Mouse (Mus musculus) limb, embryonic 14.5 days (tissue): ENCODE results near the gene Brd7. TPM values are rescaled to one million over a fixed set of nuclear protein-coding genes. Genes with fewer than 3 reads are reported as not detected.
A peak's percentile ranks its signal among the peaks of the same experiment; 100 is the strongest.

Experiments
- ATAC-seq: fragments of 200-750 bp; cut with Nextera tagmentation; 2 replicates; pipeline ENCODE4 v1.8.0; 2017; ENCODE audit warnings: low read depth, moderate number of reproducible peaks, moderate TSS enrichment; ENCODE audit not compliant: low FRiP score
- DNase-seq: peaks from one replicate; pipeline ENCODE4 v3.0.0-alpha.2; 2015; ENCODE audit warnings: low spot score
- H3K27ac ChIP-seq: fragments of 300-500 bp; sonication (generic); replicated peaks from 2 replicates; pipeline ENCODE4 v1.5.1; 2014; ENCODE audit warnings: low read depth, mild to moderate bottlenecking, low read length, moderate library complexity, mixed read lengths
- H3K27me3 ChIP-seq: fragments of 300-500 bp; sonication (generic); 2 replicates; pipeline ENCODE4 v1.6.1; 2014; ENCODE audit warnings: low read length, mixed read lengths; ENCODE audit not compliant: control insufficient read depth, insufficient read depth
- H3K36me3 ChIP-seq: fragments of 300-500 bp; sonication (generic); 2 replicates; pipeline ENCODE4 v1.6.1; 2014; ENCODE audit warnings: mild to moderate bottlenecking, low read length, moderate library complexity, mixed read lengths; ENCODE audit not compliant: control insufficient read depth, insufficient read depth
- H3K4me1 ChIP-seq: fragments of 300-500 bp; sonication (generic); 2 replicates; pipeline ENCODE4 v1.6.1; 2014; ENCODE audit warnings: antibody characterized with exemption, low read length, mixed read lengths; ENCODE audit not compliant: control insufficient read depth, insufficient read depth
- H3K4me2 ChIP-seq: fragments of 300-500 bp; sonication (generic); replicated peaks from 2 replicates; pipeline ENCODE4 v1.6.1; 2014; ENCODE audit warnings: low read depth, mild to moderate bottlenecking, low read length, moderate library complexity; ENCODE audit not compliant: severe bottlenecking
- H3K4me3 ChIP-seq: fragments of 300-500 bp; sonication (generic); replicated peaks from 2 replicates; pipeline ENCODE4 v1.5.1; 2014; ENCODE audit warnings: low read length
- H3K9ac ChIP-seq: fragments of 300-500 bp; sonication (generic); 2 replicates; pipeline ENCODE4 v1.6.1; 2014; ENCODE audit warnings: mild to moderate bottlenecking, low read depth, low read length, moderate library complexity; ENCODE audit not compliant: severe bottlenecking
- H3K9me3 ChIP-seq: fragments of 300-500 bp; sonication (generic); 2 replicates; pipeline ENCODE4 v1.6.1; 2016; ENCODE audit warnings: low read length; ENCODE audit not compliant: control insufficient read depth
- POLR2A ChIP-seq: fragments of 200-500 bp; IDR thresholded peaks from 2 replicates; pipeline ENCODE4 v1.8.0; 2012; ENCODE audit warnings: inconsistent platforms, mild to moderate bottlenecking, moderate library complexity, borderline replicate concordance; ENCODE audit not compliant: insufficient read depth, insufficient read length; ENCODE audit errors: extremely low read depth
- WGBS: fragments of 180-500 bp; shearing (Covaris S2); extraction: QIAGEN DNeasy Blood & Tissue Kit; methylation state at CpG from one replicate; pipeline ENCODE4 v1.1.7; 2014; 5-methylcytosine and 5-hydroxymethylcytosine counted together
- polyA plus RNA-seq, 2 experiments: library from polyadenylated mRNA; depleted of rRNA in 1 of 2; stranded (reverse) in 1 of 2; unstranded in 1 of 2; fragments of >200 nt; fragmentation: Nextera tagmentation in 1 of 2; extraction: Ambion mirVana in 1 of 2; gene quantifications; 2 replicates each; pipeline versions ENCODE4 v1.2.1 to v1.2.3; 2012 to 2014

Brd7 gene
- polyA plus RNA-seq, 2 experiments = 73.6 to 77.7 TPM

GRCm38 (mm10) chr8:88289901-88290300 is 72.1 kb downstream of the Brd7 start:
- Histone ChIP-seq H3K27me3 (no peaks in the 10 kb centered on the region), H3K27ac (no peak overlapping the region), H3K4me1 (peaks cover 15% of the 10 kb centered on the region), H3K9ac (no peak overlapping the region), H3K4me2 (no peak overlapping the region), H3K4me3 (no peak overlapping the region), H3K36me3 (no peaks in the 10 kb centered on the region), H3K9me3 (no peaks in the 10 kb centered on the region)
- no peak for TF ChIP-seq POLR2A
- ATAC-seq (no peak), DNase-seq (no peak)
- 74% methylated on average over 1 of the region's 1 CpGs for WGBS

DNA sequence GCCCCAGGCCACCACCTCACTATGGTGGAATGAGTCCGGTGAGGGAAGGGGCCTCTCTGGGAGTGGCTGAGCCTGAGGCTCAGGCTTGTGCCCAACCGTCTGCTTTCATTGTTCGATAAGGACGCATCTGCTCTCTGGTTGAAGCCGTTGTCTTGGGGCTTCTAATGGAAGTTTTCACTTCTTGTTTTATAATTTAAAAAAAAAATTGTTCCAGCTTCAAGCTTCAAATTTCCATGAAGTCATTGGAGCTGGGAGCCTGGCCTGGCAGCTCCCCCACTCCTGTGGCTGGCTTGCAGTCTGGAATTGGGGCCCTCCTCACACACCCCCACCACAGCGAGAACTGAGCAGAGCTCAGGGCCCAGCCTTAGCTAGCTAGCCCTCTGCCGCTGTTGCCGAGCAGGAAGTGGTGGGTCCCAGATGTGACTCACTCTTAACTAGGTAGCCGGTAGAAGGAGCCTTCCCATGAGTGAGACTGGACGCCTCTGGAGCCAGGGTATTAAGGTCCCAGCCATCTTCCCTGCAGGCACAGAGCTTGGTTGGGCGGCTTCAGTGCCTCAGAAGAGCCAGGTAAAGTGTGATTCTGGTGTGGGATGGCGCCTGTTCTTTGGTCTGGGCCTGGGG is 73.3 kb downstream of the Brd7 start:
- Histone ChIP-seq H3K4me1 (peaks cover 22% of the 10 kb centered on the region), H3K27ac (peak overlapping the region; percentile 89), H3K4me3 (no peak overlapping the region), H3K27me3 (no peaks in the 10 kb centered on the region), H3K36me3 (no peaks in the 10 kb centered on the region), H3K4me2 (peak overlapping the region; percentile 31), H3K9ac (peak overlapping the region; percentile 40), H3K9me3 (no peaks in the 10 kb centered on the region)
- TF ChIP-seq POLR2A = no peak
- 44% methylated on average over 12 of the region's 12 CpGs for WGBS
- DNase-seq (peak; percentile 64), ATAC-seq (peak; percentile 83)

DNA sequence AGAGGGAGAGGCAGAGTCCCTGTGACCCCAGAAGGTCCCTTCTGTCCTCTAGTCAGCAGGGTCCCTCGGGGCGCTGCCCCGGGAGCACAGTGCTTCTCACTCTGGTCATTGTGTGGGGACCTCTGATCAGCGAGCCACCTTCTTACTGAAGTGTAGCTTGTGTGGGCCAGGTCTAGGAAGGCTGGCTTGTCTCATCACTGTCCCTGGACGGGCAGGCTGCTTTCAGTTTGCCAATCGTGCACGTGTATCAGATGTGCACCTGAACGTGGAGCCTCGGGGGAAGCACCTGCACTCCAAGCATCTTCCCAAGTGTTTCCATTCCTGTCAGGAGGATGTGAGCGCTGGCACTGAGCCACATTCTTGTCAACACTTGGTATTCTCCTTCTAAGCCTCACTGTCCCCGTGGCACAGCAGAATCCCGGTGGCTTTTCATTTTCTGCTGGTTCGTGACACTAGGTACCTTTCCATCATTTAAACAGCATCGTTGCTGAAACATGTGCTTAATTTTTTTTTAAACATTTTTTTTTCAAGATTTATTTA is 75.5 kb downstream of the Brd7 start:
- no peak for ATAC-seq

GRCm38 (mm10) chr8:88285469-88286356 is 76.3 kb downstream of the Brd7 start:
- DNase-seq = no peak
- Histone ChIP-seq H3K9ac (no peak overlapping the region), H3K4me3 (no peak overlapping the region), H3K9me3 (no peaks in the 10 kb centered on the region), H3K4me1 (peaks cover 28% of the 10 kb centered on the region), H3K4me2 (no peak overlapping the region), H3K36me3 (no peaks in the 10 kb centered on the region), H3K27ac (no peak overlapping the region), H3K27me3 (no peaks in the 10 kb centered on the region)
- no peak for ATAC-seq
- WGBS = 80% methylated on average over 8 of the region's 8 CpGs
- TF ChIP-seq POLR2A = no peak

More for the DNA sequence above, 75.5 kb downstream of the Brd7 start:
- Histone ChIP-seq H3K27me3 (no peaks in the 10 kb centered on the region), H3K4me3 (no peak overlapping the region), H3K36me3 (no peaks in the 10 kb centered on the region), H3K4me2 (no peak overlapping the region), H3K9ac (no peak overlapping the region), H3K27ac (no peak overlapping the region), H3K4me1 (peaks cover 28% of the 10 kb centered on the region), H3K9me3 (no peaks in the 10 kb centered on the region)
- peak; percentile 49 for DNase-seq
- no peak for TF ChIP-seq POLR2A
- WGBS = 75% methylated on average over 14 of the region's 14 CpGs

DNA sequence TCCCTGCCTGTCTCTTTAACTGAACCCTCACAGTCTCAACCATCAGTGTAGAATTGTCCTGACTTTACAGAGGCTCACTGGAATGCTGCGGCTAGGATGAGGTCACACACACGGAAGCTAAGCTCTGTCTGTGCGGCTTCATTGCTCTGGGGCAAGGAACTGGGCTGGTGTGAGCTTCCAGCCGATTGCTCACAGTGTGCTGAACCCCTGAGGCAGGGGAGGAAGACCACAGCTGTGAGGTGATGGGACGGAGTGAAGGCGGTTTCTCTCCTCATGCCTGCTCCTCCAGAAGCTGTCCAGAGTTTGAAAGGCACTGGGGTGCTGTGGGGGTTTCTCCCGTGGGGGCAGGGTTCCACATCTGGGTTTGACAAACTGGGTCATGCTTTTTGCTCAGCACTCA is 77.3 kb downstream of the Brd7 start:
- no peak for DNase-seq
- Histone ChIP-seq H3K9ac (no peak overlapping the region), H3K9me3 (no peaks in the 10 kb centered on the region), H3K36me3 (no peaks in the 10 kb centered on the region), H3K4me1 (peaks cover 28% of the 10 kb centered on the region), H3K4me3 (no peak overlapping the region), H3K27ac (no peak overlapping the region), H3K27me3 (no peaks in the 10 kb centered on the region), H3K4me2 (no peak overlapping the region)
- no peak for ATAC-seq
- TF ChIP-seq POLR2A = no peak
- 30% methylated on average over 7 of the region's 7 CpGs for WGBS
